Mouse (Mus musculus): ENCODE measurements around the gene Ccl2. TPM values are rescaled to one million over a fixed set of nuclear protein-coding genes. Genes with fewer than 3 reads are reported as not detected.

Gene Ccl2
- polyA plus RNA-seq, 1 experiment from 2014 or later = 1.8 TPM

- no peak overlapping the region for H3K27ac ChIP-seq (ENCODE audit: low read depth)
- no peak overlapping the region for H3K4me3 ChIP-seq (ENCODE audit: low read depth, low read length)
- no peak for TF ChIP-seq CTCF (IDR thresholded peaks at IDR 0.05; ENCODE audit: low read depth)
- no peak for TF ChIP-seq EP300 (IDR thresholded peaks at IDR 0.05; ENCODE audit: low read depth)
- WGBS (ENCODE audit: insufficient replicate concordance) = 60% methylated on average over 3 of the region's 3 CpGs
- H3K9ac ChIP-seq (replicated peaks) = no peak overlapping the region
- ATAC-seq (no peak), DNase-seq (no peak)
- H3K9me3 ChIP-seq (ENCODE audit: low read length) = no peaks in the 10 kb centered on the region
- no peaks in the 10 kb centered on the region for H3K36me3 ChIP-seq (replicated peaks; ENCODE audit: insufficient read depth, low read length)
- no peak overlapping the region for H3K4me2 ChIP-seq (ENCODE audit: low read depth, low read length)
- no peaks in the 10 kb centered on the region for H3K4me1 ChIP-seq (ENCODE audit: insufficient read depth)
- no peaks in the 10 kb centered on the region for H3K27me3 ChIP-seq (ENCODE audit: insufficient read depth, low read length)
Measured at GRCm38 (mm10) chr11:82062226-82062625, 26.9 kb downstream of the Ccl2 start.

- H3K27me3 ChIP-seq (ENCODE audit: insufficient read depth, low read length) = no peaks in the 10 kb centered on the region
- TF ChIP-seq EP300 (IDR thresholded peaks at IDR 0.05; ENCODE audit: low read depth) = no peak
- TF ChIP-seq CTCF (IDR thresholded peaks at IDR 0.05; ENCODE audit: low read depth) = no peak
- no peak overlapping the region for H3K27ac ChIP-seq (ENCODE audit: low read depth)
- no peak overlapping the region for H3K4me3 ChIP-seq (ENCODE audit: low read depth, low read length)
- DNase-seq (no peak), ATAC-seq (peak; percentile 78)
- WGBS (ENCODE audit: insufficient replicate concordance) = 56% methylated on average over 2 of the region's 2 CpGs
- H3K9me3 ChIP-seq (ENCODE audit: low read length) = no peaks in the 10 kb centered on the region
- H3K4me1 ChIP-seq (ENCODE audit: insufficient read depth) = no peaks in the 10 kb centered on the region
- H3K4me2 ChIP-seq (ENCODE audit: low read depth, low read length) = no peak overlapping the region
- H3K9ac ChIP-seq (replicated peaks) = no peak overlapping the region
- H3K36me3 ChIP-seq (replicated peaks; ENCODE audit: insufficient read depth, low read length) = no peaks in the 10 kb centered on the region
Measured at GRCm38 (mm10) chr11:82063454-82063853, 28.1 kb downstream of the Ccl2 start.

DNA sequence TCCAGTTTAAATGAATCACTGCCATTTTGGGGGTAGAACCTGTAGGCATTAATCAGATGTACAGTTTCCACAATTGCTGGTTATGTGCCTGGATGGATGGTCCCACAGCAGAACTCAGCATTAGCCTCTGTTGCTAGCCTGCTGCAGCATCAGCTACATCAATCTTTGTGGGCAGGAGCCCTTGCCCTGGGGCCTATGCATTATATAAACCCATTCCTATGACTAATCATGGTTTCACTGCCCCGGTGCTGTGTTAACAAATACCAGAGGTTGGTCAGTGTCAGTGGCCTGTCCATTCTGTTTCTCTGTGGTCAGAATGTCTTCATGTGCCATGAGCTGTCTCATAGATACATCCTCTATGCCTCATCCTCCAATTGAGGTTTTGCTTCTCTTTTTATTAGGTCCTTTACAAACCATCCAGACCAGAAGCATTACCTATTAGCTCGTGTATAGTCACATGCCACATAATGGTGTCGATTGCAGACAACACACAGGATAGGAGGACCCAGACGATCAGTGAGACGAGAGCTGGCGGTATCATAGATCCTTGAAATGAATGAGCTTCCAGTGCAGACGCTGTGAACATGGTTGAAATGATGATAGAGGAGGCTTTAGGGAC, 31.7 kb downstream of the Ccl2 start:
- H3K4me2 ChIP-seq (ENCODE audit: low read depth, low read length) = no peak overlapping the region
- H3K9me3 ChIP-seq (ENCODE audit: low read length) = no peaks in the 10 kb centered on the region
- no peaks in the 10 kb centered on the region for H3K27me3 ChIP-seq (ENCODE audit: insufficient read depth, low read length)
- H3K36me3 ChIP-seq (replicated peaks; ENCODE audit: insufficient read depth, low read length) = no peaks in the 10 kb centered on the region
- TF ChIP-seq EP300 (IDR thresholded peaks at IDR 0.05; ENCODE audit: low read depth) (no peak), CTCF (IDR thresholded peaks at IDR 0.05; ENCODE audit: low read depth) (no peak)
- WGBS (ENCODE audit: insufficient replicate concordance) = 77% methylated on average over 7 of the region's 7 CpGs
- DNase-seq (no peak), ATAC-seq (no peak)
- no peak overlapping the region for H3K27ac ChIP-seq (ENCODE audit: low read depth)
- H3K4me1 ChIP-seq (ENCODE audit: insufficient read depth) = no peaks in the 10 kb centered on the region
- no peak overlapping the region for H3K9ac ChIP-seq (replicated peaks)
- H3K4me3 ChIP-seq (ENCODE audit: low read depth, low read length) = no peak overlapping the region

DNA sequence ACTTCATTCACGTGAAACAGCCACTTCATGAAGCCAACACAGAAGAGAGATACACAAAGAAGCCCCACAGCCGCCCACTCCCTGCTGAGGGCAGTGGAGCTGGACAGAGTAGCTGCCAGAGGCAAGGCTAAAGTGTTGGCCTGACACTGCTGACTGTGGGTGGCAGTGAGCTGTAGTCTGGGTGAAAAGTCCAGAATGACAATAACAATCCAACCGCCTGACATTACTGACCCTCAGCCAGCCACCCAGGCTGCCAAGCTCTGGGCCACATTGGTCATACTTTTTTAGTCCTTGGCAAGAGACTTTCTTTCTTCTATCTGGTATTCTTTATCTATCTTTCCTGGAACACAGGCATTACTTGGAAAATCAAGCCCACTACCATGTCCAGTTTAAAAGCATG, 35.7 kb downstream of the Ccl2 start:
- no peak for DNase-seq
- ATAC-seq = no peak
- H3K27me3 ChIP-seq (ENCODE audit: insufficient read depth, low read length) = no peaks in the 10 kb centered on the region
- no peak overlapping the region for H3K4me3 ChIP-seq (ENCODE audit: low read depth, low read length)
- H3K27ac ChIP-seq (ENCODE audit: low read depth) = no peak overlapping the region
- H3K4me2 ChIP-seq (ENCODE audit: low read depth, low read length) = no peak overlapping the region
- TF ChIP-seq CTCF (IDR thresholded peaks at IDR 0.05; ENCODE audit: low read depth) (no peak), EP300 (IDR thresholded peaks at IDR 0.05; ENCODE audit: low read depth) (no peak)
- H3K4me1 ChIP-seq (ENCODE audit: insufficient read depth) = no peaks in the 10 kb centered on the region
- H3K36me3 ChIP-seq (replicated peaks; ENCODE audit: insufficient read depth, low read length) = no peaks in the 10 kb centered on the region
- 61% methylated on average over 3 of the region's 3 CpGs for WGBS (ENCODE audit: insufficient replicate concordance)
- H3K9me3 ChIP-seq (ENCODE audit: low read length) = no peaks in the 10 kb centered on the region
- no peak overlapping the region for H3K9ac ChIP-seq (replicated peaks)

DNA sequence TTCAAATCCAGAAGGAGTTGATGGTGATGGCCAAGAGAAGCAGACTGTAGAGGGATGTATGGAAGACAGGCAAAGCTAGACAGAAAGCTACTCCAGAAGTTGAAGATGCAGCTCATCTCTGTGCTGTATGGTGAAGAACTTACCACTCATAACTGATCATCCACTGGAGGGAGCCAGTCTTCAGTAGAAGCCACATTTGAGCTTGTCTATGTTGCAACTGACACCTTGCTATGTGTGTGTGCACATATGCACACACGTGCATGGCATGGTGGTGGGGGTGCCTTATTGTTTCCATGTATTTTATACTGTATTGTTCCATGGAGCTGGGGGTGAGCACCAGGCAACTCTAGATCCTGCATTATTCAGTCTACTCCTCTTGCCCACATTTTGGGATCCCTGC, 37.0 kb downstream of the Ccl2 start:
- peak; percentile 37; the same call in 1 of the 2 replicates for TF ChIP-seq CTCF (IDR thresholded peaks at IDR 0.05; ENCODE audit: low read depth)
- TF ChIP-seq EP300 (IDR thresholded peaks at IDR 0.05; ENCODE audit: low read depth) = no peak
- H3K36me3 ChIP-seq (replicated peaks; ENCODE audit: insufficient read depth, low read length) = no peaks in the 10 kb centered on the region
- DNase-seq (no peak), ATAC-seq (no peak)
- H3K9me3 ChIP-seq (ENCODE audit: low read length) = no peaks in the 10 kb centered on the region
- no peak overlapping the region for H3K9ac ChIP-seq (replicated peaks)
- WGBS (ENCODE audit: insufficient replicate concordance) = 44% methylated on average over 1 of the region's 1 CpGs
- no peak overlapping the region for H3K4me3 ChIP-seq (ENCODE audit: low read depth, low read length)
- no peak overlapping the region for H3K4me2 ChIP-seq (ENCODE audit: low read depth, low read length)
- no peaks in the 10 kb centered on the region for H3K27me3 ChIP-seq (ENCODE audit: insufficient read depth, low read length)
- no peaks in the 10 kb centered on the region for H3K4me1 ChIP-seq (ENCODE audit: insufficient read depth)
- H3K27ac ChIP-seq (ENCODE audit: low read depth) = no peak overlapping the region

DNA sequence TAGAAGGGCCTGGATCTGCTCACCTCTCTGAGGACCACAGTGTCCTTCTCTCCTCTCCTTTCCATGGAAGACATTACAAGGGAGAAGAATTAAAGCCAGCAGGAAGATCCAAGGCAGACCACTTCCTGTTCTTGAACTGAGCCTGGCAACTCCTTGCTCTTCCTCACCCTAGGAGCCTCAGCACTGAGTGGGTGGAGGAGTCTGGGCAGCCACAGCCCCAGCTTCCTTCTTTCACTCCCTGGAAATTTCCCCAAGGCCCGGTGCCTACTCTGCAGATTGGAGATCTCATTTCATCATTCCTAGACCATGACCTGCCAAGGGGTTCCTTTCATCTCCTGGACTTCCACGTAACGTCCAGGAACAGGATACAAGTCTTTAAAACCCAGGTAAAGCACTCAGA, 37.6 kb downstream of the Ccl2 start:
- no peak overlapping the region for H3K9ac ChIP-seq (replicated peaks)
- H3K4me2 ChIP-seq (ENCODE audit: low read depth, low read length) = no peak overlapping the region
- H3K27ac ChIP-seq (ENCODE audit: low read depth) = no peak overlapping the region
- no peaks in the 10 kb centered on the region for H3K27me3 ChIP-seq (ENCODE audit: insufficient read depth, low read length)
- no peak for ATAC-seq
- DNase-seq = no peak
- TF ChIP-seq CTCF (IDR thresholded peaks at IDR 0.05; ENCODE audit: low read depth) (no peak), EP300 (IDR thresholded peaks at IDR 0.05; ENCODE audit: low read depth) (no peak)
- H3K36me3 ChIP-seq (replicated peaks; ENCODE audit: insufficient read depth, low read length) = no peaks in the 10 kb centered on the region
- no peak overlapping the region for H3K4me3 ChIP-seq (ENCODE audit: low read depth, low read length)
- 61% methylated on average over 3 of the region's 3 CpGs for WGBS (ENCODE audit: insufficient replicate concordance)
- H3K9me3 ChIP-seq (ENCODE audit: low read length) = no peaks in the 10 kb centered on the region
- H3K4me1 ChIP-seq (ENCODE audit: insufficient read depth) = no peaks in the 10 kb centered on the region

DNA sequence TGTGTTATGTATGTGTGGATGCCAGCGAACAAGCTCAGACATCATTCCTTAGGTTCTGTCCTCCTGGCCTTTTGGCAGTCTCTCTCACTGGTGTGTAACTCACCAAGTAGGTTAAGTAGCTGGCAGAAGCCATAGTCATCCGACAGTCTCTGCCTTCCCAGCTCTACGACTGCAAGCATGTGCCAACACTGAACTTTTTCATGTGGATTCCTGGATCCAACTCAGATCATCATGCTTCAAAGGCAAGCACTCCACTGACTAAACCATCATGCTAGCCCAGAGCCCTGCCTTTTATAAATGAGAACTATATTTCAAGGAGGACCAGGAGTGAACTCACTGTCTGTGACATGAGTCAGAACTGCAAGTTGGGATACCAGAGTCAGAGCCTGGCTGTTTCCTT, 38.3 kb downstream of the Ccl2 start:
- DNase-seq = no peak
- no peaks in the 10 kb centered on the region for H3K4me1 ChIP-seq (ENCODE audit: insufficient read depth)
- WGBS (ENCODE audit: insufficient replicate concordance) = 83% methylated on average over 3 of the region's 3 CpGs
- H3K27me3 ChIP-seq (ENCODE audit: insufficient read depth, low read length) = no peaks in the 10 kb centered on the region
- no peaks in the 10 kb centered on the region for H3K9me3 ChIP-seq (ENCODE audit: low read length)
- H3K4me3 ChIP-seq (ENCODE audit: low read depth, low read length) = no peak overlapping the region
- no peak overlapping the region for H3K4me2 ChIP-seq (ENCODE audit: low read depth, low read length)
- ATAC-seq = no peak
- H3K27ac ChIP-seq (ENCODE audit: low read depth) = no peak overlapping the region
- no peak overlapping the region for H3K9ac ChIP-seq (replicated peaks)
- H3K36me3 ChIP-seq (replicated peaks; ENCODE audit: insufficient read depth, low read length) = no peaks in the 10 kb centered on the region
- TF ChIP-seq CTCF (IDR thresholded peaks at IDR 0.05; ENCODE audit: low read depth) (no peak), EP300 (IDR thresholded peaks at IDR 0.05; ENCODE audit: low read depth) (no peak)

Data from liver, postnatal 0 days (tissue).